Mouse (Mus musculus) hindbrain, embryonic 14.5 days (tissue): Measurements from ENCODE around the gene Trappc3. TPM values are rescaled to one million over a fixed set of nuclear protein-coding genes. Genes with fewer than 3 reads are reported as not detected.

Experiments
- ATAC-seq: fragments of 200-750 bp; cut with Nextera tagmentation; 2 replicates; pipeline ENCODE4 v1.8.0; 2017; ENCODE audit warnings: moderate number of reproducible peaks, mild to moderate bottlenecking, moderate TSS enrichment, moderate library complexity; ENCODE audit not compliant: low FRiP score
- DNase-seq: peaks from one replicate; pipeline ENCODE4 v3.0.0-alpha.2; 2015; ENCODE audit warnings: low spot score
- H3K27ac ChIP-seq: fragments of 300-500 bp; sonication (generic); 2 replicates; pipeline ENCODE4 v1.5.1; 2014; ENCODE audit warnings: mild to moderate bottlenecking, moderate library complexity
- H3K27me3 ChIP-seq: fragments of 300-500 bp; sonication (generic); 2 replicates; pipeline ENCODE4 v1.6.1; 2014; ENCODE audit warnings: mild to moderate bottlenecking, low read length, mixed read lengths; ENCODE audit not compliant: control insufficient read depth, insufficient read depth
- H3K36me3 ChIP-seq: fragments of 300-500 bp; sonication (generic); replicated peaks from 2 replicates; pipeline ENCODE4 v1.6.1; 2014; ENCODE audit not compliant: control insufficient read depth, insufficient read depth
- H3K4me1 ChIP-seq: fragments of 300-500 bp; sonication (generic); replicated peaks from 2 replicates; pipeline ENCODE4 v1.6.1; 2014; ENCODE audit warnings: antibody characterized with exemption, low read length, mixed read lengths; ENCODE audit not compliant: control insufficient read depth, insufficient read depth
- H3K4me2 ChIP-seq: fragments of 300-500 bp; sonication (generic); replicated peaks from 2 replicates; pipeline ENCODE4 v1.6.1; 2014; ENCODE audit warnings: mild to moderate bottlenecking, moderate library complexity
- H3K4me3 ChIP-seq: fragments of 300-500 bp; sonication (generic); replicated peaks from 2 replicates; pipeline ENCODE4 v1.5.1; 2014; ENCODE audit warnings: mild to moderate bottlenecking, low read length
- H3K9ac ChIP-seq: fragments of 300-500 bp; sonication (generic); 2 replicates; pipeline ENCODE4 v1.6.1; 2014
- H3K9me3 ChIP-seq: fragments of 300-500 bp; sonication (generic); 2 replicates; pipeline ENCODE4 v1.6.1; 2016; ENCODE audit warnings: low read length; ENCODE audit not compliant: control insufficient read depth
- WGBS: fragments of 180-500 bp; shearing (Covaris S2); extraction: QIAGEN DNeasy Blood & Tissue Kit; methylation state at CpG from one replicate; pipeline ENCODE4 v1.1.7; 2014; 5-methylcytosine and 5-hydroxymethylcytosine counted together
- polyA plus RNA-seq: library from polyadenylated mRNA; unstranded; fragments of >200 nt; fragmentation: Nextera tagmentation; extraction: Ambion mirVana; gene quantifications from 2 replicates; pipeline ENCODE4 v1.2.1, GENCODE M21; 2014

Gene Trappc3
- polyA plus RNA-seq, 1 experiment from 2014 or later: 40.7 TPM

GRCm38 (mm10) chr4:126269292-126269691, 7.2 kb downstream of the Trappc3 start:
- ATAC-seq (no peak), DNase-seq (no peak)
- Histone ChIP-seq H3K9me3 (no peaks in the 10 kb centered on the region), H3K27ac (no peak overlapping the region), H3K4me1 (no peaks in the 10 kb centered on the region), H3K27me3 (no peaks in the 10 kb centered on the region), H3K36me3 (peaks cover 22% of the 10 kb centered on the region), H3K4me2 (no peak overlapping the region), H3K4me3 (no peak overlapping the region), H3K9ac (no peak overlapping the region)
- WGBS: 82% methylated on average over 3 of the region's 3 CpGs

DNA sequence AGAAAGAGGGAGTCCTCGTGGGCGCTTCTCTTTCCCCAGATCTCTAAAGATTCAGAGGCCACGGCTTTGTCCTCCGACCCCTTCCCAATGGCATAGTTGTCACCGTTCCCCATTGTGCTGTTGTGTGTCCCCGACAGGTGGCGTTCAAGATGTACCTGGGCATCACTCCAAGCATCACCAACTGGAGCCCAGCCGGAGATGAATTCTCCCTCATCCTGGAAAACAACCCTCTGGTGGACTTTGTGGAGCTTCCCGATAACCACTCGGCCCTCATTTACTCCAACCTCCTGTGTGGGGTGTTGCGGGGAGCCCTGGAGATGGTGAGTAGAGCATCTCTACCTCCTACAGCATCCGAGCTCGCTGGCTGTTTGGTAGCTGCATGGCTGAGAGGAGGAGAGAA, 11.6 kb downstream of the Trappc3 start:
- Histone ChIP-seq H3K36me3 (peaks cover 32% of the 10 kb centered on the region), H3K27ac (no peak overlapping the region), H3K4me3 (no peak overlapping the region), H3K9me3 (no peaks in the 10 kb centered on the region), H3K27me3 (no peaks in the 10 kb centered on the region), H3K4me1 (no peaks in the 10 kb centered on the region), H3K4me2 (no peak overlapping the region), H3K9ac (no peak overlapping the region)
- DNase-seq (no peak), ATAC-seq (no peak)
- WGBS: 80% methylated on average over 13 of the region's 13 CpGs

GRCm38 (mm10) chr4:126275081-126275480, 13.0 kb downstream of the Trappc3 start:
- H3K27me3 ChIP-seq: no peaks in the 10 kb centered on the region
- ATAC-seq (no peak), DNase-seq (no peak)
- H3K4me3 ChIP-seq: no peak overlapping the region
- H3K36me3 ChIP-seq: peaks cover 32% of the 10 kb centered on the region
- H3K4me1 ChIP-seq: no peaks in the 10 kb centered on the region
- H3K4me2 ChIP-seq: no peak overlapping the region
- H3K9ac ChIP-seq: no peak overlapping the region
- no peaks in the 10 kb centered on the region for H3K9me3 ChIP-seq
- no peak overlapping the region for H3K27ac ChIP-seq
- WGBS: 84% methylated on average over 4 of the region's 4 CpGs

GRCm38 (mm10) chr4:126275681-126276131, 13.6 kb downstream of the Trappc3 start:
- H3K9me3 ChIP-seq: no peaks in the 10 kb centered on the region
- no peak overlapping the region for H3K27ac ChIP-seq
- H3K4me2 ChIP-seq: no peak overlapping the region
- 86% methylated on average over 13 of the region's 13 CpGs for WGBS
- ATAC-seq: no peak
- no peaks in the 10 kb centered on the region for H3K4me1 ChIP-seq
- no peaks in the 10 kb centered on the region for H3K27me3 ChIP-seq
- H3K9ac ChIP-seq: no peak overlapping the region
- no peak for DNase-seq
- H3K4me3 ChIP-seq: no peak overlapping the region
- H3K36me3 ChIP-seq: peaks cover 32% of the 10 kb centered on the region

DNA sequence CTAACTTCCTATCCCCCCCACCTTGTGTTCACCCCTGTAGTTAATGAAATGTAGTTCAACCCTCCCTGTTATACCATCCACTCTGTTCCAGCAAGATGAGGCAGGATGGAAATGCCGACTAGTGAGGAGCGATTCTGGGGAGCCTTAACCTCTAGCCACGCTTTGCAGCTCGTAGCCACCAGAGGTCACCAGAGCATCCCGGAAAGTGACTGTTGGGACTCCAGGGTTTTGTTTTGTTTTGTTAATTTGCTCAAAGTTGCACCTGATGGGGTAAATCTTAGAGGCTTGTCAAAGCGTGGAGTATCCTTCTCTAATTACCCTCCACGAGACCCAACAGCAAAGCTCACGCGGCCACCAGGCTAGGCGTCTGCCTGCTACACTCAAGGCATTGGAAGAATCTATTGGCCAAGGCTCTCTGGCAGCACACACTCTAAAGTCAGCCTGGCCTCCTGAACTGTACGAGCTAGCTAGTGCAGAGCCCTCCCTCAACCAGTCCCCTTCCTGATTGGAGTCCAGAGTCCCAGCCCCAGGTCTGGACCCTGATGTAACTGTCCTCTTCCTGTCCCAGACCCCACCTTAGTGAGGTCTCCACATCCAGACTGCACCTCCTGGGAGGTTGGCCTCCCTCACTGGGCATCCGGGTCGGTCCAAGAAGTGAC, 15.9 kb downstream of the Trappc3 start:
- Histone ChIP-seq H3K4me1 (no peaks in the 10 kb centered on the region), H3K4me2 (peak overlapping the region; percentile 22; the same call in 1 of the 2 replicates)
- WGBS: 11% methylated on average over 13 of the region's 13 CpGs

DNA sequence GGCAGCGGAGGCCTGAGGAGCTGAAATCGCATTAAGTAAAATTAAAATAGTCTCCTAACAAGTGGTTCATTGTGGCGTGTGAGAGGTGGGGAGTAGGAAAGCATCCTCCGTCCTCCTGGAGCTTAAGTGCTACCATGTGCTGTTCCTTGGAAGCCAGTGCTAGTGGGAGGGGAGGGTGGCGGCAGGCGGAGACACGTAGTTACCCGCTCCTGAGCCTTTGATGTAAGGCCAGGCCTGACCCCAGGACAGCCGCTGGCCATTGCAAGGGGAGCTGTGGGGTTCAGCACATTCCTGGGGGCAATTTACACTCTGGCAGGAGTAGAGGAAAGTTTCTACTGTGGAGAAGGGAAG, 16.4 kb downstream of the Trappc3 start:
- WGBS: 36% methylated on average over 9 of the region's 9 CpGs
- H3K9ac ChIP-seq: no peak overlapping the region
- H3K4me2 ChIP-seq: no peak overlapping the region
- peaks cover 23% of the 10 kb centered on the region for H3K36me3 ChIP-seq
- no peak overlapping the region for H3K27ac ChIP-seq
- ATAC-seq: no peak
- H3K27me3 ChIP-seq: no peaks in the 10 kb centered on the region
- no peaks in the 10 kb centered on the region for H3K9me3 ChIP-seq
- no peak for DNase-seq
- no peak overlapping the region for H3K4me3 ChIP-seq
- H3K4me1 ChIP-seq: no peaks in the 10 kb centered on the region

More for the DNA sequence above, 15.9 kb downstream of the Trappc3 start:
- Histone ChIP-seq H3K27ac (no peak overlapping the region), H3K4me3 (no peak overlapping the region), H3K27me3 (no peaks in the 10 kb centered on the region), H3K9me3 (no peaks in the 10 kb centered on the region), H3K9ac (no peak overlapping the region), H3K36me3 (peaks cover 29% of the 10 kb centered on the region)
- ATAC-seq (peak; percentile 48; the same call in 1 of the 2 replicates), DNase-seq (peak; percentile 72)

DNA sequence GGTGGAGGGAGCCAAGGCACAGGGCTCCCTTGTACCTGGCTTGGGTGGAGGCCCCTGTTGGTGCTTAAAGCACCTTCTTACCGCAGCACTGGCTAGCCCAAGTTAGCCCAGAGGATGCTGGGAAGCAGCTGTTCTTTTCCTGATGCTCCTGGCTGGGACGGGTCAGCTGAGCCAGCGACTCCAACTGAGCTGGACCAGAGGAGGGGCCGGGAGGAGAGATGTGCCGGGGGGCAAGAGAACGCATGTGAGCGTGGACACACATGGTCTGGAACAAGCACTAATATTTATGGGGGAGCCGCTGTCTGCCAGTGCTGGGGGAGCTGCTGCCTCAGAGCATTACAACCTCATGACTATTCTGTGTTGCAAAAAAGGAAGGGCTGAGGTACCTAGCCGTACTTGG, 16.8 kb downstream of the Trappc3 start:
- 55% methylated on average over 9 of the region's 9 CpGs for WGBS
- H3K36me3 ChIP-seq: peaks cover 19% of the 10 kb centered on the region
- H3K9me3 ChIP-seq: no peaks in the 10 kb centered on the region
- H3K9ac ChIP-seq: no peak overlapping the region
- ATAC-seq (no peak), DNase-seq (no peak)
- no peak overlapping the region for H3K27ac ChIP-seq
- H3K4me1 ChIP-seq: no peaks in the 10 kb centered on the region
- no peak overlapping the region for H3K4me2 ChIP-seq
- H3K27me3 ChIP-seq: no peaks in the 10 kb centered on the region
- H3K4me3 ChIP-seq: no peak overlapping the region

GRCm38 (mm10) chr4:126281706-126282105, 19.6 kb downstream of the Trappc3 start:
- DNase-seq (no peak), ATAC-seq (no peak)
- H3K4me3 ChIP-seq: no peak overlapping the region
- no peak overlapping the region for H3K27ac ChIP-seq
- no peaks in the 10 kb centered on the region for H3K36me3 ChIP-seq
- no peak overlapping the region for H3K9ac ChIP-seq
- H3K4me2 ChIP-seq: no peak overlapping the region
- 61% methylated on average over 9 of the region's 9 CpGs for WGBS
- no peaks in the 10 kb centered on the region for H3K9me3 ChIP-seq
- peaks cover 2% of the 10 kb centered on the region; the same call in 1 of the 2 replicates for H3K4me1 ChIP-seq
- H3K27me3 ChIP-seq: peaks cover 12% of the 10 kb centered on the region

- H3K27ac ChIP-seq: no peak overlapping the region
- H3K27me3 ChIP-seq: peaks cover 30% of the 10 kb centered on the region
- peaks cover 5% of the 10 kb centered on the region; the same call in 1 of the 2 replicates for H3K4me1 ChIP-seq
- H3K4me2 ChIP-seq: no peak overlapping the region
- ATAC-seq (no peak), DNase-seq (no peak)
- H3K9ac ChIP-seq: no peak overlapping the region
- H3K9me3 ChIP-seq: no peaks in the 10 kb centered on the region
- no peak overlapping the region for H3K4me3 ChIP-seq
- 89% methylated on average over 8 of the region's 8 CpGs for WGBS
- H3K36me3 ChIP-seq: no peaks in the 10 kb centered on the region
These were observed 21.5 kb downstream of the Trappc3 start for GRCm38 (mm10) chr4:126283582-126283981.
